Mouse (Mus musculus) heart, embryonic 13.5 days (tissue): ENCODE measurements at regions not wholly inside any gene's neighbourhood (a gene's known extent, or its start where the extent isn't known, plus 50 kb on each side); places are given as distances from the start of the nearest gene placed in this dataset.

Experiments
- ATAC-seq: fragments of 200-750 bp; cut with Nextera tagmentation; 2 replicates; pipeline ENCODE4 v1.8.0; 2017; ENCODE audit warnings: moderate TSS enrichment; ENCODE audit not compliant: insufficient number of reproducible peaks, low FRiP score, low TSS enrichment; ENCODE audit errors: extremely low read depth
- H3K27ac ChIP-seq: fragments of 300-500 bp; sonication (generic); replicated peaks from 2 replicates; pipeline ENCODE4 v1.5.1; 2015; ENCODE audit warnings: moderate library complexity, mild to moderate bottlenecking, inconsistent platforms
- H3K27me3 ChIP-seq: fragments of 300-500 bp; sonication (generic); replicated peaks from 2 replicates; pipeline ENCODE4 v1.6.1; 2015; ENCODE audit warnings: mild to moderate bottlenecking, inconsistent platforms
- H3K36me3 ChIP-seq: fragments of 300-500 bp; sonication (generic); 2 replicates; pipeline ENCODE4 v1.6.1; 2015; ENCODE audit warnings: mild to moderate bottlenecking, inconsistent platforms
- H3K4me1 ChIP-seq: fragments of 300-500 bp; sonication (generic); 2 replicates; pipeline ENCODE4 v1.6.1; 2015; ENCODE audit warnings: inconsistent platforms
- H3K4me2 ChIP-seq: fragments of 300-500 bp; sonication (generic); 2 replicates; pipeline ENCODE4 v1.6.1; 2015; ENCODE audit warnings: inconsistent platforms, mild to moderate bottlenecking, moderate library complexity
- H3K4me3 ChIP-seq: fragments of 300-500 bp; sonication (generic); 2 replicates; pipeline ENCODE4 v1.5.1; 2015; ENCODE audit warnings: moderate library complexity, mild to moderate bottlenecking, inconsistent platforms
- H3K9ac ChIP-seq: fragments of 300-500 bp; sonication (generic); 2 replicates; pipeline ENCODE4 v1.6.1; 2015; ENCODE audit warnings: inconsistent platforms, mild to moderate bottlenecking, moderate library complexity
- H3K9me3 ChIP-seq: fragments of 300-500 bp; sonication (generic); 2 replicates; pipeline ENCODE4 v1.6.1; 2016; ENCODE audit warnings: inconsistent platforms
- WGBS: fragments of 180-500 bp; shearing (Covaris S2); methylation state at CpG from one replicate; pipeline ENCODE4 v1.1.7; 2015; ENCODE audit warnings: mixed read lengths; 5-methylcytosine and 5-hydroxymethylcytosine counted together

DNA sequence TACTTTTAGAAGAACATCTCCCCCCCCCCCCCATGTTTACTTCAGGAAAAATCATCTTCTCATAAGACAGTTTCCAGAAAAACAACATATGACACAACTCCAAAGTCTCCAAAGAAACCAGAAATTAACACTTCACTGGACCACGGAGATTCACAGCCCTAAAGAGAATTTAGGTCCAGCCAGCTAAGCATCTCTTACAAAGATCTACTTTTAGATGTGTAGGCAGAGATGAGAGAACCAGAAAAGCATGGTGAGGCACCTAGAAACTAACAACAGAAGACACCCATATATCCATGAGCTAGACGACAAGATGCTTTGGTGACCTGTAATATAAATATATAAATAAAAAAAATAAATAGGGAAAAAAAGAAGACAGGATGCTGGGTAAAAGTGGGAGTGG is 105.2 kb upstream of the Hpf1 start:
- WGBS = 76% methylated on average over 2 of the region's 2 CpGs
- no peaks in the 10 kb centered on the region for H3K27me3 ChIP-seq
- no peak for ATAC-seq

GRCm38 (mm10) chr8:60790453-60790852 is 99.8 kb upstream of the Hpf1 start:
- H3K9ac ChIP-seq = no peak overlapping the region
- no peaks in the 10 kb centered on the region for H3K36me3 ChIP-seq
- H3K4me2 ChIP-seq = no peak overlapping the region
- no peak overlapping the region for H3K27ac ChIP-seq
- 80% methylated on average over 3 of the region's 3 CpGs for WGBS
- no peaks in the 10 kb centered on the region for H3K27me3 ChIP-seq
- H3K4me1 ChIP-seq = no peaks in the 10 kb centered on the region
- ATAC-seq = no peak
- no peaks in the 10 kb centered on the region for H3K9me3 ChIP-seq
- no peak overlapping the region for H3K4me3 ChIP-seq

More for the DNA sequence above, 105.2 kb upstream of the Hpf1 start:
- no peaks in the 10 kb centered on the region for H3K36me3 ChIP-seq
- no peak overlapping the region for H3K27ac ChIP-seq
- no peak overlapping the region for H3K4me2 ChIP-seq
- no peak overlapping the region for H3K4me3 ChIP-seq
- H3K9me3 ChIP-seq = no peaks in the 10 kb centered on the region
- no peak overlapping the region for H3K9ac ChIP-seq
- no peaks in the 10 kb centered on the region for H3K4me1 ChIP-seq

DNA sequence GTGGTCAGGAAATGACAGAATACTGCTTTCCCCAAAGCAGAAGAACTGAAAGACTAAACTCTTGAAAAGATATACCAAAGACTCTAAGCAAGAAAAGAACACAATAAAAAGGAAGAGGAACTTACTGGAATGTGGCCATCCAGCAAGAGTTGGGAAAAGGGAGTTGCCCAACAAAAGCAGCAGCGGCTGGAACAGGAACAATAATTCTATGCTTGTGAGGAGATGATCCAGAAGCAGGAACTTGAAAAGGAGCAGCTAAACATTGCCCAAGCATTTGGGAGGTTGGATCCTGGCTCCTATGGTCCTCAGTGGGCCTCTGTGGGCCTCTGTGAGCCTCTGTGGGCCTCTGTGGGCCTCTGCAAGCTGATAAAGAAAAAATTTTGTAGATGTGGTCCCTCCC is 97.7 kb upstream of the Hpf1 start:
- Histone ChIP-seq H3K4me3 (no peak overlapping the region), H3K9ac (no peak overlapping the region), H3K36me3 (no peaks in the 10 kb centered on the region), H3K4me2 (no peak overlapping the region), H3K27me3 (no peaks in the 10 kb centered on the region), H3K27ac (0 out of 2 replicates have a peak overlapping the region, but pooled peaks have one; percentile 2), H3K4me1 (no peaks in the 10 kb centered on the region), H3K9me3 (no peaks in the 10 kb centered on the region)
- 68% methylated on average over 1 of the region's 1 CpGs for WGBS
- ATAC-seq = no peak

DNA sequence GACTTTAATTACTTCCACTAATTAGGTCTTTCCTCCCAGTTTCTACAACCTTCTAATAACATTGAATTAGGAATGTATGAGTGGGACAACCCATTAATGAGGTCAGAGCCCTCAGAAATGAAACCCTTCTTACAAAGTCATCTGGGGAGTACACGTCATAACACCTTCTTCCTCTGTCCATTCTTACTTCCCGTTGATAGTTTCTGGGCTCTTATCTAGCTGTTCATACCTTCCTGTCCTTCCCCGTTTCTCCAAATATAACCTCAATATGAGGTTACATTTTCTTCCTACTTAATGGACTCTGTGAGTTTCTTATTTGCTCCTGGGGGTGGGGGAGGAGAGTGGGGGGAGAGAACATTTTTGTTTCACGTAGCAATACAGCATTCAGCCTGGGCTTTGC is 85.4 kb upstream of the Hpf1 start:
- 68% methylated on average over 4 of the region's 4 CpGs for WGBS
- H3K9ac ChIP-seq = no peak overlapping the region
- H3K9me3 ChIP-seq = no peaks in the 10 kb centered on the region
- H3K4me3 ChIP-seq = no peak overlapping the region
- H3K4me1 ChIP-seq = no peaks in the 10 kb centered on the region
- H3K27me3 ChIP-seq = no peaks in the 10 kb centered on the region
- no peak overlapping the region for H3K27ac ChIP-seq
- no peak overlapping the region for H3K4me2 ChIP-seq
- no peaks in the 10 kb centered on the region for H3K36me3 ChIP-seq
- ATAC-seq = no peak

GRCm38 (mm10) chr8:60806772-60807171 is 83.4 kb upstream of the Hpf1 start:
- no peak overlapping the region for H3K27ac ChIP-seq
- no peak overlapping the region for H3K9ac ChIP-seq
- no peaks in the 10 kb centered on the region for H3K4me1 ChIP-seq
- no peaks in the 10 kb centered on the region for H3K36me3 ChIP-seq
- WGBS = 80% methylated on average over 3 of the region's 3 CpGs
- no peak overlapping the region for H3K4me3 ChIP-seq
- ATAC-seq = no peak
- H3K27me3 ChIP-seq = no peaks in the 10 kb centered on the region
- H3K9me3 ChIP-seq = no peaks in the 10 kb centered on the region
- H3K4me2 ChIP-seq = no peak overlapping the region

DNA sequence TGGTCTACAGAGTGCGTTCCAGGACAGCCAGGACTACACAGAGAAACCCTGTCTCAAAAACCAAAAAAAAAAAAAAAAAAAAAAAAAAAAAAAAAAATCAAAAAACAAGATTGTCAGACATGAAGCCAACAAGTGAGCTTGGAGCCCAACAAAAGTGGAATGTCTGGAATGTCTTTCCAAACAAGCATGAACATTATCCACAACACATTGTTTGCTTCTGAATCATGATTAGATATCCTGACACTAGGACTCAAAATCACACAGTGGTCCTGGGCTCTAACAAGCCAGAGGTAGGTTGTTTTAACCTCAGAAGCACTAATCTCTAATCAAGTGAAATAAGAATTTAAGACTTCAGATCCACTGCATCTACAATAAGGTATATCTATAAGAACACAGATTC is 80.4 kb upstream of the Hpf1 start:
- ATAC-seq = no peak
- WGBS = 92% methylated on average over 1 of the region's 1 CpGs

GRCm38 (mm10) chr8:60810955-60811354 is 79.3 kb upstream of the Hpf1 start:
- Histone ChIP-seq H3K9ac (no peak overlapping the region), H3K4me3 (no peak overlapping the region), H3K36me3 (no peaks in the 10 kb centered on the region), H3K27ac (no peak overlapping the region), H3K9me3 (no peaks in the 10 kb centered on the region), H3K4me2 (no peak overlapping the region), H3K4me1 (no peaks in the 10 kb centered on the region), H3K27me3 (no peaks in the 10 kb centered on the region)
- 70% methylated on average over 4 of the region's 4 CpGs for WGBS
- ATAC-seq = no peak

More for the DNA sequence above, 80.4 kb upstream of the Hpf1 start:
- Histone ChIP-seq H3K4me2 (no peak overlapping the region), H3K27ac (no peak overlapping the region), H3K9ac (no peak overlapping the region), H3K27me3 (no peaks in the 10 kb centered on the region), H3K36me3 (no peaks in the 10 kb centered on the region), H3K4me1 (no peaks in the 10 kb centered on the region), H3K9me3 (no peaks in the 10 kb centered on the region), H3K4me3 (no peak overlapping the region)

DNA sequence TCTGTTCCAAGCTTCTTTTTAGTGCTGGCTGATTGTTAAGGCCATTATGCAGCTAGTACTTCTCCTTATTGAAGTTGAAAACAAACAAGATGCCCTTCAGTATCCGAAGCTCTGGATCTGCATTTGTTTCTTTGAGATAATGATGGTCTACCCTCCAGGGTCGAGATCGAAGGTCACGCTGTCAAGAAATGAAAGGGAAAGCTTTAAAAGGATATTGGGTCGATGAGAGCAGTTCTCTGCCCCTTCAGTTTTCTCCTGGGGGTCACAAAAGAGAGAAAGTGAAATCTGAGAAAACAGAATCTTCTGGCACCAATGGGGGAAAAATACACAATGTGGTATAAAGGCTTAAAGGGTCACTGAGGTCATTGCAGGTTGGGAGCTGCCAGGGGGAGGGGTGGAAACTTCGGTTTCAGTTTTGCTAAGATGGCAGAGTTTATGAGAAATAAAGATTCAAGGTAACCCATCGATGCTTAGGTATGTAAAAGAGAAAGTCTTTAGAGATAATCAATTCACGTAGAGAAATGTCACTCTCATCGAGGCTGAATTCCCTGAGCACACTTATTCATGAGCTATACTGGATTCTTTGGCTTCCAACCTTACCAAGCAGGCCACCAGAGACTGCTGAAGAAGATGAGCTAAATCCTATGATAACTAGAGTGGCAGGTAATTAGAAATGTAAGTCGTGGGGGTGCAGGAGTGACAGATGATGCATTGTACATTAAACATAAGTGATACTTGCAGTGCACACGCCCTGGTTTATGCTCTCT is 64.4 kb upstream of the Hpf1 start:
- Histone ChIP-seq H3K4me3 (no peak overlapping the region), H3K27me3 (no peaks in the 10 kb centered on the region), H3K4me1 (no peaks in the 10 kb centered on the region), H3K9ac (no peak overlapping the region), H3K9me3 (no peaks in the 10 kb centered on the region), H3K27ac (no peak overlapping the region), H3K36me3 (no peaks in the 10 kb centered on the region), H3K4me2 (no peak overlapping the region)
- 77% methylated on average over 11 of the region's 11 CpGs for WGBS
- ATAC-seq = no peak

DNA sequence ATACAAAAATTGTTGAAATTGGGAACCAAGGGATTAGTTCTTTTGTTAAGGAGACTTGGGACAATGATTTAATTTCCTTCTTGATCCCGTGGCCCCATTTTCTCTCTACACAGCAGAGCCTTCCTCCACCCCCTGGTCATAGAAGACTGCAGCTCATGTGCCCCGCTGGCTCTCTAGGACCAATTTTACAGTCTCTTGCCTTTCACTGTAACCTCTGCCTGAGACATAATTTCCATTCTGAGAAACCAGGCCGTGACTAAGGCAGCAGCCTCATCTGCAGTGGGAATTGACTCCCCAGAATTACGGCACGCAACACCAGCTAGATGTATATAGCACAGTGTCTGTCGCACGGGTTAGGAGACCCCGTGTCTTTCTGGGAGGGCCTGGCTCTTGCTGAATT is 63.0 kb upstream of the Hpf1 start:
- no peak overlapping the region for H3K27ac ChIP-seq
- ATAC-seq = no peak
- H3K9me3 ChIP-seq = no peaks in the 10 kb centered on the region
- H3K4me3 ChIP-seq = no peak overlapping the region
- H3K9ac ChIP-seq = no peak overlapping the region
- no peaks in the 10 kb centered on the region for H3K4me1 ChIP-seq
- WGBS = 86% methylated on average over 8 of the region's 8 CpGs
- no peak overlapping the region for H3K4me2 ChIP-seq
- no peaks in the 10 kb centered on the region for H3K36me3 ChIP-seq
- H3K27me3 ChIP-seq = no peaks in the 10 kb centered on the region

DNA sequence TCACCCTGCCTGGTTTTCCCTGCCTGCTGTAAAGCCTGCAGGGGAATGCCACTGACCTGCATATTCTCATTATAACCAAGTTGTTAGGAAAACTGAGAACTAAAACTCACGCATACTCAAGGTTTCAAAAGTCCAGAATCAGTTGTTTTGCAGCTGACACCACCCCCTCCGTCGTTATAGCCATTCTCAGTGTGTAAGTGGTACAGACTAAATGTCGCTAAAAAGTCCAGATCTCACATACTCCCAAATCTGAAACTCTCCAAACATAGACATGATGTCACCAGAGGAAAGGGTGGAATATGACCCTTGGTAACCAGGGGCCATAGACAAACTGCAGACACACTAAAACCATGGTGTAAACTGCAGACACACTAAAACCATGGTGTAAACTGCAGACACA is 61.1 kb upstream of the Hpf1 start:
- no peaks in the 10 kb centered on the region for H3K4me1 ChIP-seq
- no peak overlapping the region for H3K27ac ChIP-seq
- H3K9me3 ChIP-seq = no peaks in the 10 kb centered on the region
- H3K4me3 ChIP-seq = no peak overlapping the region
- no peak overlapping the region for H3K9ac ChIP-seq
- no peak for ATAC-seq
- H3K36me3 ChIP-seq = no peaks in the 10 kb centered on the region
- H3K4me2 ChIP-seq = no peak overlapping the region
- 73% methylated on average over 4 of the region's 4 CpGs for WGBS
- H3K27me3 ChIP-seq = no peaks in the 10 kb centered on the region

DNA sequence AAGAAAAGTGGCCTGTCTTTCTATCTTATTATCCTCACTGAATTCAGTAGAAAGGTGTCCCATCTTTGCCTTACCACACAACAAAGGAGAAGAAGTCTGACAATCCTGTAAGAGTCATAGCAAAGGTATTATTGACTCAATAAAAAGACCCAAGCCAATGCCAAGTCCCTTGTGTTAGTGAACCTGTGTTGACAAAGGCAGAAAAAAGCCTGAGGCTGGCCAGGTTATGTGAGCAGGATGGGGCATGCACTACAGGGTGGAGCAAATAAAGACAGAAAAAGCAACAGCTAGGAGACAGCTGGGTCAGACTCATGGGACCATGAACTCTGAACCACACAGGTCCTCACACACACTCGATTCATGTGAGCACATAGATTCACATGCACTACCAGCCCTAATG is 59.7 kb upstream of the Hpf1 start:
- H3K4me3 ChIP-seq = no peak overlapping the region
- no peaks in the 10 kb centered on the region for H3K36me3 ChIP-seq
- no peaks in the 10 kb centered on the region for H3K27me3 ChIP-seq
- H3K4me1 ChIP-seq = no peaks in the 10 kb centered on the region
- H3K27ac ChIP-seq = no peak overlapping the region
- H3K9me3 ChIP-seq = no peaks in the 10 kb centered on the region
- H3K4me2 ChIP-seq = no peak overlapping the region
- WGBS = 70% methylated on average over 1 of the region's 1 CpGs
- ATAC-seq = no peak
- H3K9ac ChIP-seq = no peak overlapping the region

- Histone ChIP-seq H3K9ac (no peak overlapping the region), H3K27ac (no peak overlapping the region), H3K36me3 (no peaks in the 10 kb centered on the region), H3K4me2 (no peak overlapping the region), H3K27me3 (no peaks in the 10 kb centered on the region), H3K4me1 (no peaks in the 10 kb centered on the region), H3K9me3 (no peaks in the 10 kb centered on the region), H3K4me3 (no peak overlapping the region)
- no peak for ATAC-seq
- WGBS = 10% methylated on average over 3 of the region's 3 CpGs
These were observed 51.7 kb upstream of the Hpf1 start for GRCm38 (mm10) chr8:60838526-60838925.
